Mouse (Mus musculus) kidney, postnatal 0 days (tissue): Measurements from ENCODE around the gene Lrp4. TPM values are rescaled to one million over a fixed set of nuclear protein-coding genes. Genes with fewer than 3 reads are reported as not detected.
A peak's percentile ranks its signal among the peaks of the same experiment; 100 is the strongest.

Experiments
- ATAC-seq: fragments of 200-750 bp; cut with Nextera tagmentation; replicated peaks from 2 replicates; pipeline ENCODE4 v1.8.0; 2017; ENCODE audit warnings: low read depth, moderate number of reproducible peaks, moderate TSS enrichment, moderate library complexity; ENCODE audit not compliant: low FRiP score
- DNase-seq: peaks from one replicate; pipeline ENCODE4 v3.0.0-alpha.2; 2016; ENCODE audit warnings: low spot score
- H3K27ac ChIP-seq: fragments of 300-500 bp; sonication (generic); 2 replicates; pipeline ENCODE4 v1.5.1; 2014; ENCODE audit warnings: mild to moderate bottlenecking
- H3K27me3 ChIP-seq: fragments of 300-500 bp; sonication (generic); 2 replicates; pipeline ENCODE4 v1.6.1; 2014; ENCODE audit warnings: low read length, mixed read lengths; ENCODE audit not compliant: insufficient read depth
- H3K36me3 ChIP-seq: fragments of 300-500 bp; sonication (generic); 2 replicates; pipeline ENCODE4 v1.6.1; 2014; ENCODE audit warnings: low read length, mixed read lengths; ENCODE audit not compliant: insufficient read depth
- H3K4me1 ChIP-seq: fragments of 300-500 bp; sonication (generic); replicated peaks from 2 replicates; pipeline ENCODE4 v1.6.1; 2014; ENCODE audit warnings: antibody characterized with exemption, low read length, mixed read lengths; ENCODE audit not compliant: insufficient read depth
- H3K4me2 ChIP-seq: fragments of 300-500 bp; sonication (generic); 2 replicates; pipeline ENCODE4 v1.6.1; 2014; ENCODE audit warnings: mild to moderate bottlenecking, low read length, moderate library complexity, mixed read lengths
- H3K4me3 ChIP-seq: fragments of 300-500 bp; sonication (generic); replicated peaks from 2 replicates; pipeline ENCODE4 v1.5.1; 2014; ENCODE audit warnings: low read depth, low read length
- H3K9ac ChIP-seq: fragments of 300-500 bp; sonication (generic); 2 replicates; pipeline ENCODE4 v1.6.1; 2014; ENCODE audit warnings: low read depth, low read length
- H3K9me3 ChIP-seq: fragments of 300-500 bp; sonication (generic); replicated peaks from 2 replicates; pipeline ENCODE4 v1.6.1; 2016; ENCODE audit warnings: low read length, inconsistent platforms, mixed read lengths
- CTCF ChIP-seq: IDR thresholded peaks from 2 replicates; pipeline ENCODE4 v1.5.1; 2016; ENCODE audit warnings: antibody characterized with exemption, low read depth, mild to moderate bottlenecking, moderate library complexity
- WGBS: fragments of 180-500 bp; shearing (Covaris S2); extraction: QIAGEN DNeasy Blood & Tissue Kit; methylation state at CpG from one replicate; pipeline ENCODE4 v1.1.7; 2014; 5-methylcytosine and 5-hydroxymethylcytosine counted together
- polyA plus RNA-seq: library from polyadenylated mRNA; unstranded; fragments of >200 nt; fragmentation: Nextera tagmentation; extraction: Ambion mirVana; gene quantifications from 2 replicates; pipeline ENCODE4 v1.2.1, GENCODE M21; 2015

The Lrp4 gene
- polyA plus RNA-seq, 1 experiment from 2014 or later, result 5.9 TPM

DNA sequence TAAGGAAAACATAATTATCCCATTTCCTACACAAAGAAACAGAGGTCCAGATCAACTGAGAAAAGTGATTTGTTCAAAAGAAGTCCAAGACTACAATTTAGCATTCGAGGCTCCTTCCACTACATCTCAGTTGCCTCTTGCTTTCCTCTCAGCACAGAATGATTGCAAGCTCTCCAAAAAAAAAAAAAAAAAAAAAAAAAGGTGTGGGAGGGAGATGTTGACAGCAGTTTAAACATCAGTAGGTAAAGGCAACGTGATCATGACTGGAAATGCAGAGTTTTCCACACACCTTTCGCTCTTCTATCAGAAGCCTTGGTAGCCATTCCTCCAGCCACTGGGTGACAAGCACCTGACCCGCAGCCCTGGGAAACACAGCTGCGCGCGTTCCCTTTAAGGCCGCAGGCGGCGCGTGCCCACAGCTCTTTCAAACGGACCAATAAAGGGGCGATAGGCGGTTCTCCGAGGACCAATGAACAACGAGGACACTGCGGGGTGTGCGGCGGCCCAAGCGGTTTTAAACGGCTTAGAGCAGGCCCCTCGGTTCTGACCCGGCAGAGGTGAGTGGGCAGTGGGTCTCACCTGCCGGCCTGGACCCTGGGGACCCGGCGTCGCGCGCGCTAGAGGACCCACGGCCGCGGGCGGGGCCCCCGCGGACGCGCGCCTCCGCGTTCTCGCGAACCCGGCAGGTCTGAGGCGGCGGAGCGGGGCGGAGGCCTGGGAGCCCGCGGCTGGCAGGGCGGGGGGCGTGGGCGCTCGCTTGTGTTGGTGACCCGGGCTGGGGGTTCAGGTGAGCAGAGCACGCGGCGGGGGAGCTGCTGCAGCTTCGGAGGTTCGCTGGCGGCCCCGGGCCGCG, 69.2 kb downstream of the Lrp4 start, which contains the start of gene Ckap5:
Gene Ckap5 (plus strand): TSS at position 469 of the 853 bp plus-strand sequence.
- ATAC-seq (peak; percentile 97), DNase-seq (peak; percentile 98)
- Histone ChIP-seq H3K9me3 (no peaks in the 10 kb centered on the region), H3K27me3 (no peaks in the 10 kb centered on the region), H3K9ac (peak within 1 kb of the TSS; percentile 98), H3K36me3 (no peaks in the 10 kb centered on the region), H3K27ac (peak within 1 kb of the TSS; percentile 86), H3K4me1 (no peaks in the 10 kb centered on the region), H3K4me2 (peak within 1 kb of the TSS; percentile 76), H3K4me3 (peak within 1 kb of the TSS; percentile 100)
- under 1% methylated on average over 64 of the region's 64 CpGs for WGBS
- TF ChIP-seq CTCF, result peak; percentile 41

GRCm38 (mm10) chr2:91527147-91527486, 69.8 kb downstream of the Lrp4 start:
- no peak for TF ChIP-seq CTCF
- DNase-seq (peak; percentile 58), ATAC-seq (no peak; the same call in none of the 2 replicates)
- peak overlapping the region; percentile 98 for H3K9ac ChIP-seq
- no peaks in the 10 kb centered on the region for H3K9me3 ChIP-seq
- no peaks in the 10 kb centered on the region for H3K4me1 ChIP-seq
- H3K4me3 ChIP-seq, result peak overlapping the region; percentile 100
- H3K27ac ChIP-seq, result peak overlapping the region; percentile 86
- peak overlapping the region; percentile 76 for H3K4me2 ChIP-seq
- H3K36me3 ChIP-seq, result no peaks in the 10 kb centered on the region
- no peaks in the 10 kb centered on the region for H3K27me3 ChIP-seq
- WGBS, result 0% methylated on average over 15 of the region's 15 CpGs

GRCm38 (mm10) chr2:91537588-91538205, 80.4 kb downstream of the Lrp4 start:
- Histone ChIP-seq H3K27ac (0 out of 2 replicates have a peak overlapping the region, but pooled peaks have one; percentile 25), H3K4me3 (peak overlapping the region; percentile 29), H3K27me3 (no peaks in the 10 kb centered on the region), H3K4me1 (no peaks in the 10 kb centered on the region), H3K36me3 (no peaks in the 10 kb centered on the region), H3K9me3 (no peaks in the 10 kb centered on the region), H3K4me2 (peak overlapping the region; percentile 57), H3K9ac (peak overlapping the region; percentile 50; the same call in 1 of the 2 replicates)
- TF ChIP-seq CTCF, result peak; percentile 38
- ATAC-seq, result peak; percentile 96
- WGBS, result 3% methylated on average over 17 of the region's 17 CpGs
- DNase-seq, result peak; percentile 95

Other genes starting within 250 kb of the Lrp4 start
- gene Ddb2, start 220.5 kb upstream of the Lrp4 start, polyA plus RNA-seq, result 13.6 and 15.5 TPM in 2 replicates
- 32.7 and 36.8 TPM in 2 replicates for gene Pacsin3, start 201.6 kb upstream of the Lrp4 start, polyA plus RNA-seq
- 66.6 and 73.9 TPM in 2 replicates for gene Arfgap2, start 192.5 kb upstream of the Lrp4 start, polyA plus RNA-seq
- 55.7 and 56.8 TPM in 2 replicates for gene 1110051M20Rik, start 12.8 kb upstream of the Lrp4 start, polyA plus RNA-seq
- 44.0 and 50.8 TPM in 2 replicates for gene Ckap5, start 69.3 kb downstream of the Lrp4 start, polyA plus RNA-seq
- 0.05 and 0.40 TPM in 2 replicates for gene F2, start 178.9 kb downstream of the Lrp4 start, polyA plus RNA-seq
- gene Zfp408, start 192.3 kb downstream of the Lrp4 start, polyA plus RNA-seq, result 4.6 and 5.3 TPM in 2 replicates
- gene Arhgap1, start 192.3 kb downstream of the Lrp4 start, polyA plus RNA-seq, result 111 and 114 TPM in 2 replicates